Mouse (Mus musculus): ENCODE measurements around the gene Megf11. TPM values are rescaled to one million over a fixed set of nuclear protein-coding genes. Genes with fewer than 3 reads are reported as not detected.

Gene Megf11
- total RNA-seq, 4 experiments from 2014 or later: 0.81 to 1.8 (median 1.0) TPM

- DNase-seq (ENCODE audit: low spot score): no peak
Observed at GRCm38 (mm10) chr9:64519921-64520746, 134.7 kb downstream of the Megf11 start.

- DNase-seq (ENCODE audit: low spot score): no peak
Observed at GRCm38 (mm10) chr9:64520747-64521283, 135.4 kb downstream of the Megf11 start.

- DNase-seq (ENCODE audit: low spot score): no peak
Observed at GRCm38 (mm10) chr9:64523264-64524045, 138.0 kb downstream of the Megf11 start.

GRCm38 (mm10) chr9:64528061-64528460 is 142.6 kb downstream of the Megf11 start:
- DNase-seq (ENCODE audit: low spot score): no peak

GRCm38 (mm10) chr9:64528595-64528994 is 143.2 kb downstream of the Megf11 start:
- DNase-seq (ENCODE audit: low spot score): no peak

GRCm38 (mm10) chr9:64531935-64532334 is 146.5 kb downstream of the Megf11 start:
- DNase-seq (ENCODE audit: low spot score): peak; percentile 3

- no peak for DNase-seq (ENCODE audit: low spot score)
Observed at GRCm38 (mm10) chr9:64532711-64533242, 147.4 kb downstream of the Megf11 start.

GRCm38 (mm10) chr9:64533488-64534119 is 148.2 kb downstream of the Megf11 start:
- no peak for DNase-seq (ENCODE audit: low spot score)

GRCm38 (mm10) chr9:64534313-64534712 is 148.9 kb downstream of the Megf11 start:
- no peak for DNase-seq (ENCODE audit: low spot score)

GRCm38 (mm10) chr9:64534856-64535539 is 149.6 kb downstream of the Megf11 start:
- no peak for DNase-seq (ENCODE audit: low spot score)

- DNase-seq (ENCODE audit: low spot score): no peak
Observed at GRCm38 (mm10) chr9:64537821-64538220, 152.4 kb downstream of the Megf11 start.

- DNase-seq (ENCODE audit: low spot score): no peak
Observed at GRCm38 (mm10) chr9:64542246-64542645, 156.8 kb downstream of the Megf11 start.

GRCm38 (mm10) chr9:64543125-64543524 is 157.7 kb downstream of the Megf11 start:
- no peak for DNase-seq (ENCODE audit: low spot score)

- peak; percentile 4 for DNase-seq (ENCODE audit: low spot score)
Observed at GRCm38 (mm10) chr9:64546344-64546991, 161.0 kb downstream of the Megf11 start.

GRCm38 (mm10) chr9:64548332-64548731 is 162.9 kb downstream of the Megf11 start:
- DNase-seq (ENCODE audit: low spot score): no peak

GRCm38 (mm10) chr9:64551307-64551706 is 165.9 kb downstream of the Megf11 start:
- DNase-seq (ENCODE audit: low spot score): no peak

- DNase-seq (ENCODE audit: low spot score): no peak
Observed at GRCm38 (mm10) chr9:64552046-64552445, 166.6 kb downstream of the Megf11 start.

- DNase-seq (ENCODE audit: low spot score): no peak
Observed at GRCm38 (mm10) chr9:64553441-64553840, 168.0 kb downstream of the Megf11 start.

GRCm38 (mm10) chr9:64555620-64556019 is 170.2 kb downstream of the Megf11 start:
- no peak for DNase-seq (ENCODE audit: low spot score)

- DNase-seq (ENCODE audit: low spot score): no peak
Observed at GRCm38 (mm10) chr9:64557110-64557745, 171.8 kb downstream of the Megf11 start.
